Mouse (Mus musculus): Measurements from ENCODE around the gene Cdh22. TPM values are rescaled to one million over a fixed set of nuclear protein-coding genes. Genes with fewer than 3 reads are reported as not detected.

The Cdh22 gene
- polyA plus RNA-seq, 1 experiment from 2014 or later, result 0.78 TPM

DNA sequence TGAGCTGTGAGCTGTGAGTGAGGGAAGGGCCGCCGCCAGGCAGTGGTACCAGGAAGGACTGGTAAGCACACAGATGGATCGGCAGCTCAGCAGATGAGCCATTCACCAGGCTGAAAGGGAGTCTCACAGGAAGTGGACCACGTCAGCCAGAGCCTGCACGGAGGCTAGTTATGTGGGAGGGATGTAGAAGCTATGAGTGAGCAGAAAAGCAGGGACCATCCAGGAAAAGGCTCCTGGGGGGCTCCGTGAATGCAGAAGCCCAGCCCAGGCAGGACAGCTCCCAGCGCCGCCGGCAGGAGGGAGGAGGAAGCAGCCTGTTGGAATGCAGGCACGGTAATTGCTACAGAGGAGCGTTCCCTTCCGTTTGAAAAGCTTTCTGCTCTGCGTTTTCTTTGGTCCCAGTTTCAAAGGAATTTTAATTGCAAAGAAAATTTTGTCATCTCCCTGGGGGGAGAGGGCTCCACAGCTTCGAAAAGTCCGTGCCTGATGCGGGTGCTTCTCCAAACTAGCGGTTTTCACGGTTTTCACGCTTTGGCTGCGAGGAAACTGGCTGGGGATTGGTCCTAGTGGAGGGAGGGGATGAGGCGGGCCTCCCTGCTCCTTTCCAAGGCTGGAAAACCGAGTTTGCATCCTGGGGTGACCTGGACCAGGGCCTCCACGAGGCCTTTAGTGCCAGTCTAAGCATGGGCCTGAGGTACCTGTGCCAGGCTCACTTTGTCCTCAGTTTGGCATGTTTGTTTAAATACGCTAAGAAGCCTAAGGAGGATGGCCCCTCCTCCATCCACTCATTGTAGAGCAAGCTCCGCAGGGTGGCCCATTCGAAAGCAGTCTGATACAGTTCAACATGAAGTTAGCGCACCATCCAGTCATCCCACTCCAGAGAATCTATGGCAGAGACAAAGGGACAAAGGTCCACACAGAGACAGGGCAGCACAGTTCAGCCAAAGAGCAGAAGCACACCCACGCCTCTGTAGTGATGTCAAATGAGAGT, 32.6 kb downstream of the Cdh22 start:
- ATAC-seq (replicated peaks; ENCODE audit: low FRiP score), result peak; percentile 26; the same call in 1 of the 2 replicates
- WGBS, result 4% methylated on average over 28 of the region's 28 CpGs
- peak overlapping the region; percentile 57 for H3K4me2 ChIP-seq
- peaks cover 98% of the 10 kb centered on the region for H3K27me3 ChIP-seq
- H3K4me3 ChIP-seq (replicated peaks), result peak overlapping the region; percentile 15
- no peak overlapping the region for H3K9ac ChIP-seq
- peaks cover 13% of the 10 kb centered on the region for H3K4me1 ChIP-seq
- H3K36me3 ChIP-seq, result no peaks in the 10 kb centered on the region
- no peak overlapping the region for H3K27ac ChIP-seq
- no peaks in the 10 kb centered on the region for H3K9me3 ChIP-seq (replicated peaks)

GRCm38 (mm10) chr2:165197546-165197945, 37.1 kb downstream of the Cdh22 start:
- H3K9me3 ChIP-seq (replicated peaks), result no peaks in the 10 kb centered on the region
- H3K27me3 ChIP-seq, result peaks cover 99% of the 10 kb centered on the region
- H3K4me3 ChIP-seq (replicated peaks), result no peak overlapping the region
- no peak overlapping the region for H3K4me2 ChIP-seq
- no peaks in the 10 kb centered on the region for H3K36me3 ChIP-seq
- no peak overlapping the region for H3K9ac ChIP-seq
- 72% methylated on average over 6 of the region's 6 CpGs for WGBS
- no peak overlapping the region for H3K27ac ChIP-seq
- H3K4me1 ChIP-seq, result peaks cover 31% of the 10 kb centered on the region
- ATAC-seq (replicated peaks; ENCODE audit: low FRiP score), result no peak

DNA sequence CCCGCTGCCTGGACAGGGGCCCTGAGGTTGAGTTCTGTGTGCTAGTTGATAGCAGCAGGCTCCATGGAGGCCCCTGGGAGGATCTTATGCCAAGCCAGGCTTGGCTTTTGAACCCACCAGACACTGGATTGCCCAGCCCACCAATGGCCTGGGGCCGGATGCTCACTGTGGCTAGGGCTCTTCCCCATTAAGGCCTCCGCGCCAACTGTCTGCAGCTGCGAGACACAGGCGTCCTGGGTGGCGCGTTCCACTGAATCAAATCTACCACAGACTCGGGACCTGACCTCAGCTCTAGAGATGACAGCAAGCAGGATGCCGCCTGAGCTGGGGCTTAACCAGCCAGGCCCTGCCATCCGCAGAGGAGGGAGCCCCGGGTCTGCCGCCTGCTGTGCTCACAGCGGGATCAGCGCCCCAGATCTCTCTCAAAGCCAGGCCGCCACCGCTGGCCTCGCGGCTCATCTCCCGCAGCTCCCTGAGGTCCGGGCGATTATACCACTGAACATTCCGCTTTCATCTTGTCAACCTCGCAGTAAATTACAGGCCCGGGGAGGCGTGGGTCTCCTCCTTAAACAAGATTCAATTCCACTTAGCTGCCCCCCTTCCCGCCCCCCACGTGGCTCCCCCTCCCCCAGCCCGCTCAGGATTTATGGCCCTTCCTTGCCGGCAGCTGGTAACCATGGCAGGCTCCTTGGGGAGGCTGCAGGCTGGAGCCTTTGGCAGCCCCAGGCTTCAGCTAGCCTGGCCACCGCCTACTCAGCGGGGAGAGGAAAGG, 39.1 kb downstream of the Cdh22 start:
- H3K4me2 ChIP-seq, result peak overlapping the region; percentile 52
- 3% methylated on average over 32 of the region's 32 CpGs for WGBS
- H3K9me3 ChIP-seq (replicated peaks), result no peaks in the 10 kb centered on the region
- H3K4me3 ChIP-seq (replicated peaks), result peak overlapping the region; percentile 20
- no peak overlapping the region for H3K9ac ChIP-seq
- no peaks in the 10 kb centered on the region for H3K36me3 ChIP-seq
- peak overlapping the region; percentile 47 for H3K27ac ChIP-seq
- peak; percentile 82 for ATAC-seq (replicated peaks; ENCODE audit: low FRiP score)
- peaks cover 99% of the 10 kb centered on the region for H3K27me3 ChIP-seq
- H3K4me1 ChIP-seq, result peaks cover 20% of the 10 kb centered on the region

GRCm38 (mm10) chr2:165191483-165191882, 43.2 kb downstream of the Cdh22 start:
- Histone ChIP-seq H3K4me1 (peaks cover 29% of the 10 kb centered on the region), H3K9me3 (replicated peaks) (no peaks in the 10 kb centered on the region), H3K27me3 (peaks cover 98% of the 10 kb centered on the region), H3K4me2 (no peak overlapping the region), H3K27ac (no peak overlapping the region), H3K36me3 (no peaks in the 10 kb centered on the region), H3K4me3 (replicated peaks) (no peak overlapping the region), H3K9ac (no peak overlapping the region)
- ATAC-seq (replicated peaks; ENCODE audit: low FRiP score), result no peak
- WGBS, result 34% methylated on average over 7 of the region's 7 CpGs

- 56% methylated on average over 3 of the region's 3 CpGs for WGBS
- peak; percentile 52; the same call in 1 of the 2 replicates for ATAC-seq (replicated peaks; ENCODE audit: low FRiP score)
- no peak overlapping the region for H3K4me2 ChIP-seq
Observed at GRCm38 (mm10) chr2:165189546-165189945, 45.1 kb downstream of the Cdh22 start.

GRCm38 (mm10) chr2:165187648-165188380, 46.8 kb downstream of the Cdh22 start:
- peaks cover 95% of the 10 kb centered on the region for H3K27me3 ChIP-seq
- no peaks in the 10 kb centered on the region for H3K9me3 ChIP-seq (replicated peaks)
- H3K4me1 ChIP-seq, result peaks cover 30% of the 10 kb centered on the region
- H3K27ac ChIP-seq, result no peak overlapping the region
- no peak overlapping the region for H3K4me2 ChIP-seq
- 76% methylated on average over 9 of the region's 9 CpGs for WGBS
- no peak for ATAC-seq (replicated peaks; ENCODE audit: low FRiP score)
- no peak overlapping the region for H3K9ac ChIP-seq
- no peaks in the 10 kb centered on the region for H3K36me3 ChIP-seq
- no peak overlapping the region for H3K4me3 ChIP-seq (replicated peaks)

More at GRCm38 (mm10) chr2:165189546-165189945, 45.1 kb downstream of the Cdh22 start:
- Histone ChIP-seq H3K27me3 (peaks cover 95% of the 10 kb centered on the region), H3K4me1 (peaks cover 13% of the 10 kb centered on the region), H3K9me3 (replicated peaks) (no peaks in the 10 kb centered on the region), H3K4me3 (replicated peaks) (no peak overlapping the region), H3K36me3 (no peaks in the 10 kb centered on the region), H3K9ac (no peak overlapping the region), H3K27ac (peak overlapping the region; percentile 78)

DNA sequence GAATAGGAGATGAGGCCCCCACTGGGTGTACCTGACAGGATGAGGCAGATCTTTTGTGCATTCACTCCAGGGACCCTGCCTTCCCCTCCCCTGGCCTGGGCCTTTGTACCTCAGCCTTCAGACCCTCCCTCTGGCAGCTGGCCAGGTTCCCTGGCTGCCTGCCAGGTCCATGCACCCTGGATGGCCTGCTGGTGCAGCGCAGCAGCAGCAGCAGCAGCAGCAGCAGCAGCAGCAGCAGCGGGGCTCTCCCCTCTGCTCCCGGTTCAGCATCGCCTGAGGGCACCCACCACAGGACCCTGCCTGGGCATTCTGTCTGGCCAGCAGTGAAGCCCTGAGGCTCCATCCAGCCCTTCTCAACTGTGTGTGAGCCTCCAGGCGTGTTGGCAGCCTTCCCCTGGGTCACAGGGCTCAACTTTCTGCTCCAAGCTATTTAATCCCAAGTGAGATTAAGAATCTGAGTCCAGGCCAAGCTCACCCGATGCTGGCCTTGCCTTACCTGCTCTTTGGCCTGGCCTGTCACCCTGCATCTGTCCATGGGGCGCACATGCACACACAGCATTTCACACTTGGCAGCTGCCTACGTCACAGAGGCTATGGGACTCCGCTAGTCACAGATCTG, 50.5 kb downstream of the Cdh22 start:
- peak; percentile 63 for ATAC-seq (replicated peaks; ENCODE audit: low FRiP score)
- peaks cover 93% of the 10 kb centered on the region for H3K27me3 ChIP-seq
- no peak overlapping the region for H3K4me3 ChIP-seq (replicated peaks)
- H3K9ac ChIP-seq, result no peak overlapping the region
- 0 out of 2 replicates have a peak overlapping the region, but pooled peaks have one; percentile 7 for H3K4me2 ChIP-seq
- peak overlapping the region; percentile 51 for H3K27ac ChIP-seq
- H3K36me3 ChIP-seq, result no peaks in the 10 kb centered on the region
- H3K9me3 ChIP-seq (replicated peaks), result no peaks in the 10 kb centered on the region
- 27% methylated on average over 9 of the region's 9 CpGs for WGBS
- peaks cover 31% of the 10 kb centered on the region for H3K4me1 ChIP-seq

DNA sequence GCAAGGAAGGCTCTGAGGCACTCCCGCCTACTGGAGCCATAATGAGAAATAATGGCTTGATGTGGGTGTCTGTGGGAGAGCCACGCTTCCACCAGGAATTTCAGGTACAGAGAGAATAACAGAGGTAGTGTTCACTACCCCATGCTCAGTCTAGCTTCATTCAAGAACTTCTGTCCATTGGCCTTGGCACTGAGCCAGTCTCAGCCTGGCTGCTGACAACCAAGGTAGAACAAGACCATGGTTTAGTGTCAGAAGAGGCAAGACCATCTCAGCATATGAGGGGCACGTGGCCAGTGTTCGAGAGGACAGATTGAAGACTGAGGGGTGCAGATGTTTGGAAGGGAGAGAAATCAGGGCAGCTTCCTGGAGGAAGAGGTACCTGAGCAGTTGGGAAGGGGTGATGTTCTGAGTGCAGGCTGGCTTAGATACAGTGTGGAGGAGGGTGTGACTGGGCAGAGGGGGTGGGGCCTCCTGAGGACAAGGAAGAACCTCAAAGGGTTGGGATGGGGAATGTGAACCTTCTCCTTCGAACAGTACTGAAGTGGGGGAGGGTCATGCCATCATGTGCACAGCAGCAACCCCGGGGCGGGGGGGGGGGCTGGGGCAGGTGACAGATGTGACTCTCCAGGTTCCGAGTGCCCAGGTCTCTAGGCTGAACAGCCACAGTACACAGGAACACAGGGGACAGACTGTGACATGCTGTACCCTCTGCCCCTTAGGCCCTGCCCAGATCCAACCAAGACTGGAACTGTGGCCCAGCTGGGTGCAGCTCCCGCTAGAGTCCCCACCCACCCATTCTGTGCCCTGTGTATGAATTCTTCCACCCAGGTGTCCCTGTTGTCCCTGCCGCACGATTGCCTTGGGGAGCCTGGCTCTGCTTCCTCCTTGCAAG, 52.3 kb downstream of the Cdh22 start:
- no peaks in the 10 kb centered on the region for H3K9me3 ChIP-seq (replicated peaks)
- no peak overlapping the region for H3K27ac ChIP-seq
- WGBS, result 48% methylated on average over 11 of the region's 11 CpGs
- 0 out of 2 replicates have a peak, but pooled peaks have one; percentile 19 for ATAC-seq (replicated peaks; ENCODE audit: low FRiP score)
- H3K4me2 ChIP-seq, result no peak overlapping the region
- peaks cover 29% of the 10 kb centered on the region for H3K4me1 ChIP-seq
- peaks cover 93% of the 10 kb centered on the region for H3K27me3 ChIP-seq
- H3K36me3 ChIP-seq, result no peaks in the 10 kb centered on the region
- H3K4me3 ChIP-seq (replicated peaks), result no peak overlapping the region
- H3K9ac ChIP-seq, result no peak overlapping the region

GRCm38 (mm10) chr2:165179231-165179630, 55.4 kb downstream of the Cdh22 start:
- no peaks in the 10 kb centered on the region for H3K9me3 ChIP-seq (replicated peaks)
- no peak overlapping the region for H3K4me2 ChIP-seq
- no peak for ATAC-seq (replicated peaks; ENCODE audit: low FRiP score)
- peaks cover 25% of the 10 kb centered on the region for H3K4me1 ChIP-seq
- peaks cover 97% of the 10 kb centered on the region for H3K27me3 ChIP-seq
- WGBS, result 50% methylated on average over 10 of the region's 10 CpGs
- no peak overlapping the region for H3K27ac ChIP-seq
- H3K9ac ChIP-seq, result no peak overlapping the region
- H3K4me3 ChIP-seq (replicated peaks), result no peak overlapping the region
- no peaks in the 10 kb centered on the region for H3K36me3 ChIP-seq

- ATAC-seq (replicated peaks; ENCODE audit: low FRiP score), result no peak
- Histone ChIP-seq H3K27me3 (peaks cover 92% of the 10 kb centered on the region), H3K9ac (no peak overlapping the region), H3K27ac (no peak overlapping the region), H3K9me3 (replicated peaks) (no peaks in the 10 kb centered on the region), H3K4me3 (replicated peaks) (no peak overlapping the region), H3K36me3 (no peaks in the 10 kb centered on the region), H3K4me1 (peaks cover 8% of the 10 kb centered on the region; the same call in 1 of the 2 replicates), H3K4me2 (no peak overlapping the region)
- WGBS, result 16% methylated on average over 9 of the region's 9 CpGs
Observed at GRCm38 (mm10) chr2:165176965-165177364, 57.7 kb downstream of the Cdh22 start.

All from kidney, embryonic 15.5 days (tissue).